Mouse (Mus musculus) forelimb bud, embryonic 11.5 days (tissue): Measurements from ENCODE around the gene Smad5.

ENCODE experiments used
- DNase-seq: peaks from one replicate; pipeline ENCODE4 v3.0.0-alpha.2; 2012; ENCODE audit warnings: low read depth, low spot score

The Smad5 gene

DNA sequence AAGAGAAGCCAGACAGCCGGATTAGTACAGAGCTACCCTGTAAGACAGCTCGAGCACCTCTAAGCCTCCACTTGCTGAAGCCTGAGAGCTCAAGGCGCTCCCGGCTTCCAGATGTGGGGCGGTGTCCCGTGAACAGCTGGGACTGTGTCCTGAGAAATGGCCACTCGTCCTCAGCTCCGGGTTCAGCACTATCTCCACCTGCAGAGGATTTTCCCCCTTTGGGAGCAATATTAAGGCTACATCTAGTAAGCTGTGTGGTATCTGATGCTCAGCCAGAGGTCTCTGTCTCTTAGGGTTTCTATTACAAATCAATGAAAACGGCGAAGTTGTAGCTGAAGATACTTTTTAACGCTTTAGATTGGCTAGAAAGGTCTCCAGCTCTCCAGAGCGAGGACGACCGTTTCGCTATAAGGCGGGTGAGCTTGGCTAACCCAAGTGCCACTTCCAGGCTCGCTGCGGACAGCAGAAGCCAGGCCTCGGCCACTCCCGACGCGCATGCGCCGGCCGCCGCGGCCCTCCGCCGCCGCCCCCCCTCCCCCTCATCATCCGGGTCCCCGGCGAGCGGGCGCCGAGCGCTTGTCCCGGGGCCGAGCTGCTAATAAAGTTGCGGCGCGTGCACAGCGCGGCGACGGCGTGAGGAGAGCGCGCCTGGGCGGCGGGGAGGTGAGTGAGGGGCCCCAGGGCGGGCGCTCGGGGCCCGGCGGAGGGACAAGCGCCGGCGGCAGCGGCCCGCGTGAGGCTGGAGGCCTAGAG lies at the start of gene Smad5:
Smad5 (plus strand) TSS at position 542 of the 753 bp plus-strand sequence.
- DNase-seq = peak; percentile 90

DNA sequence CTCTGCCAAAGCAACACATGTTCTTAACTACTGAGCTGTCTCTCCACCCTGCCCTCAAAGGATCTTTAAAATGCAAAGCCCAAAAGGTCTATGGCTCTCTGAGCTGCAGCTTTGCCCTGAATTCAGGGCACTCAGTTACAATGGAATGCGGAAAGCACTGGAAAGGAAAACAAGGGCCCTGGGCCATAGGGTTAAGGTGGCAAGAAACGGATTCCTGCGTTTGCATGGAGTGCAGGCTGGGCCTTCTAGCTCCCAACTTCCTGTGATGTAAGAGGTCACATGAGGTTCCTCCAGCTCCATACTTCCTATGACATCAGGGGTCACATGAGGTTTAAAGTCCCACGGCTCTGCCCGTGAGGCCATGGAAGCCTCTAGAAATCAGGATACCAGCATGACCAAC lies 48.6 kb upstream of the Smad5 start:
- DNase-seq = no peak

DNA sequence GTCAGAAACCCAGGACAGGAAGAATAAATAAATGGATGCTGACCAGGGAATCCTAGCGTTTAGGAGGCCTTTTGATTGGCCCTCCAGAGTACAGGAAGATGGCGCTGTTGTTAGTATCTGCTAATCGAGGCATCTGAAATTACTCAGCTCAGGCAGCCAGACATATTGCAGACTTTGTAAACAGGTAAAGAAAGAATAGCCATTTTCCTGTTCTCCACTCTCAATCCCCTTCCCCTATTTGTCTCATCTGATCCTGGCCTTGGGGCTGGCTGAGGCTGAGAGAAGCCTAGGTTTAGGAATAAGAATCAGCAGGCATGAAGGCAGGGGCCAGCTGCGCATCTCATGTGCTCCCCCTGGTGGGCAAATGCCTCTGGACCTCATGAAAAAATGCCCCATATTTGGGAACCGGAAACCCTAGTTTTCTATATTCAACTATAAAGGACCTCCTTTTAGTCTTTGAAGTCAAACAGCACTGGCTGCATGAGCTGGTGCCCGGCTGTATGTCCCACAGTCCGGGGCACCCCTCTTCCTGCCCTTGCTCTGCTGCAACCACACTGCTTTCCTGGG lies 44.8 kb upstream of the Smad5 start:
- DNase-seq = peak; percentile 82

- no peak for DNase-seq
Measured at GRCm38 (mm10) chr13:56658931-56659330, 43.9 kb upstream of the Smad5 start.

DNA sequence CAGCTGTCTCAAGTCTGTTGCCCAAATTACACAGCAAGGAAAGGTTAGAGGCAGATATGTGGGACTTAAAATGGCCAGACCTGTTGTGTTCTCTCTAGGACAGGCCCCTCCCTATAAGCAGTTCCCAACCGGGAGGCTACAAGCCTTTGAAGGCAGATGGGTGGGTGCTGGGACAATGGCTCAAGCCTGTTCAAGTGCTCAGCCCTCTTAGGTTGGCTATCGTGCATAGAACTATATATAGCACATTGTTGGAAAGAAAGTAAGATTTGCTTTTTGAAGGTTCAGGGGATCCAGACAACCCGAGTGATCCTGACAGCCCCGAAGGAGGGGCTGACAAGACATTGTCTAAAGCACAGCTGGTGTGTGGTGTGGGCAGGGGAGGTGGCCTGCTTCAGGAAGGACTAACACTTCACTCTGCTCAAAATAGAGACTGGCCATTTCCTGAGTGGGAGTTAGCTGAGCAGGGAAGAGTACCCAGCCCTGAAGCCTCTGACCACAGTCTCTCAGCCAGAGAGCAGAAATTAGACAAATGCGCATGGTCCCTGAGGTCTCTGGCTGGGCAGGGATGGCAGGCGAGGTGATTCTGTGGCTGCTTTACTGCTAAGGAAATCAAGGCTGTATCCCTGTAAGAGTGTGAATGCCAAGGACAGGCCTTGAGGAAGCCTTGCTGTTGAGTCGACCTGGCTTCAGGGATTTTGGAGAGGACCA lies 40.7 kb upstream of the Smad5 start:
- DNase-seq = no peak

- no peak for DNase-seq
Measured at GRCm38 (mm10) chr13:56664256-56665170, 38.3 kb upstream of the Smad5 start.

- no peak for DNase-seq
Measured at GRCm38 (mm10) chr13:56671206-56671605, 31.6 kb upstream of the Smad5 start.

GRCm38 (mm10) chr13:56677731-56678130 lies 25.1 kb upstream of the Smad5 start:
- no peak for DNase-seq

DNA sequence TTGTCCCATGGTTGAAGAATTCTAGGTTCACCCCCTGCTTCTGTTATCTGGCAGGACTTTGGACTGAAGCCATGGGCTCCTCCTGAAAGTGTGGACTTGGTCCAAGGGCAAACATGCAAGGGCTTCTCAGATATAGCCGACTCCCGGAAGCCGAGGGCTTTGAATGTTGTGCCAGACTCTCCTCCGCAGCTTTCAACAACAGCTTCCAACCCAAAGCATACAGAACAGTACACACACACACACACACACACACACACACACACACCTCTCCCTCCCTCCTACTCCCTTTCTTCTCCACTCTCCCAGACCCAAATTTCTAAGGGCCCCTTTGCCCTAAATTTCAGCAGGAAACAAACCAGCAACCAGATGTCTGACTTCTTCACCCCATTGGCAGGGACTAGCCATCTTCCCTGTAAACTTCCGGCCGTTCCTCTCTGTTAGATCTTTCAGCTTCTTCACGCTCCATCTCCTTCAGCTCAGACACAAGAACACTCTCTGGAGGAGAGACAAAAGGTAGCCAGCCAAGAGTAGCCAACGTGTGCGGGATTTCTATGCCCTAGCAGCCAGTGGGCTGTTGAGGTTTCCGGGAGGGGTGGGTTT lies 24.5 kb upstream of the Smad5 start:
- DNase-seq = no peak

DNA sequence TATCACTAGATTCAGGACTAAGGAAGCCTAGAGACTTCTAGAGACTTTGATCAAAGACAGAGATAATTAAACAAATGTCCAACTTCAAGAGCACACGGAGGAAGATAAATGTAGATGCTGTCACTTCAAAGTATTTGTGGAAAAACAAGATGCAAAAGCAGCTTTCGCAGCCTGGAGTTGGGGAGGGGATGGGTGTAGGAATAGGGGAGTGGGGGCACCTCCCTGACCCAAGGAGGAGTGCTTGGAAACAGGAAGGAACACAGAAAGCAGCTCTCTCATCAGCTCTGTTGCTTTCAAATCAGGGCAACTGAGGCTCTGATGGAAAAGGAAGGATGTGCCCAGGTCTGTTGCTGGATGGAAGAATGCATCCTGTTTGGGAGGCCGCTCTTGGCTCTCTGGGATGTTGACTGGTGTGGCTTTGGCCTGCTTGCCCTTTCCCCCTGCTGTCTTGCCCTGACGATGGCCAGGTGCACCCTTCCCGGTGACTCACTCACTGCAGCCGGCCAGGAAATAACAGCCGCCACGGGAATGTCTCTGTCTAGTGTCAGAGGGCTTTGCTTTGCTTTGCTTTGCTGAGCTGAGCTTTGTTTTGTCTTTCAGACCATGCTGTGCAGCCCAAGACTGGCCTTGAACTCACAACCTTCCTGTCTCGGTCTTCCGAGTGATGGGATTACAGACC lies 23.8 kb upstream of the Smad5 start:
- no peak for DNase-seq

DNA sequence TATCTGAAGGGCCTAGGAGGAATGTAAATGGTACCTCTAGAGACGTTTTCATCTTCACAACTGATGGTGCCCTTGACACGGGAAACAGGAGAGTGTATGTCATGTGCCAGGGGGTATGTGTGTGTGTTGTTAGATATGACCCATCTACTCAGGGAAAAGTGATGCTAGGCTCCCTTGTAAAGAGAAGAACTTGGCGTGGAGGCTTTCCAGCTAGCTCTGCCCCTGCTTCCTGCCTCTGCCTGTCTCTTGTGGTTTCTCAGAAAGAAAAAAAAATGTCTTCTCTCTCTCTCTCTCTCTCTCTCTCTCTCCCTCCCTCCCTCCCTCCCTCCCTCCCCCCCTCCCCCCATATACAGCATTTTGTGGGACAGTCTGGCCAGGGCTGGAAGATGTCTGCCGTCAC lies 20.9 kb upstream of the Smad5 start:
- DNase-seq = no peak

DNA sequence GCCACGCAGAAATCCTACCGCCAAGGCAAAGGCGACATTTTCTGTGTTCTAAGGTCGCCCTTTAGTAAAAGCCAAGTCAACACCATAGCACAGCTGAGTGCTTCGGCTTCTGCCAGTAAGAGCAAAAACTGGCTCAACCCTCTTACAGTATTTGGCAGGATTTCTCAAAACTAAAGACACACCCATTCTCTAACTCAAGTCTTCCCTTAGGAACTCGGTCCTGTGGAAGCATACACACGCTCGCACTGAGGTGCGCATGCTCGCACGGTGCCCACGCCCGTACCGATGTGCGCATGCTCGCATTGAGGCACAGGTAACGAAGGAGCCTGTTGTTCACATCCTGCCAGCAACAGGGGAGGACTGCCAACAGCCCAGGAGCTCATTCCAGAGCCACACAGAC lies 20.5 kb upstream of the Smad5 start:
- DNase-seq = no peak

DNA sequence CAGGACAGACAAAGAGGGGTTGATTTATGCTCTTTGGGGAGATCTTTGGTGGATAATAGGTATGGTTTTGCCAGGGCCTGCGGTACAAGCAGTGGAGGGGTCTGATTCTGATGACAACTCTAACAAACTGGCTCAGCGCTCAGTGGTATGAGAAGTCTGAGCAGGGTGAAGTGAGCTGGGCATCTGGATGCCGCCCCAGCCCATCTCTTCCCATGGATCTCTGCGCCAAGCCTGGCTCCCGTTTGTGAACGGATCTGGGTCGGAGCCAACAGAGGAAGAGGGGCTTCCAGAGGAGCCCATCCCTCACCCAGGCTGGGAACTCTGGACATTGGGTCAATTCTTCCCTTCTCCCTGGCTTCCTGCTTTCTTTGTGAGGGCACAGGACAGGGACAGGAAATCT lies 19.5 kb upstream of the Smad5 start:
- no peak for DNase-seq

DNA sequence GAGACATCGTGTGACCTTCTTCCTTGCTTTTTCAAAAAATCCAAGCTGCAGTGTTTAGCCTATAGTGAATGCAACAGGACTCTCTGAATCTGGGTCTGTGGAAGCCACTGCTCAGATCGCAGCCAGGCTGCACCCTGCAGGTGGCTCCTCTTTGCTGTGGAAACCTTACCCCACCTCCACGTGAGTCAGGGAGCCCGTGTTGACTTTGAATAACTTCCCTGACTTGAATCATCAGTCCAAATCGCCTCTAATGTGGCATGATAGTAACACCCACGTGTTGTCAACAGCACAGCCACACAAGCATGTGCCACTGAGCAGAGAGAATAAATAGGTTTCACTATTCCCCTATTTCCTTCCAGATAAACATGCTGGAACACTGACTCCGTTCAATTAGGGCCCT lies 10.8 kb upstream of the Smad5 start:
- no peak for DNase-seq

- no peak for DNase-seq
Measured at GRCm38 (mm10) chr13:56692644-56693043, 10.2 kb upstream of the Smad5 start.

DNA sequence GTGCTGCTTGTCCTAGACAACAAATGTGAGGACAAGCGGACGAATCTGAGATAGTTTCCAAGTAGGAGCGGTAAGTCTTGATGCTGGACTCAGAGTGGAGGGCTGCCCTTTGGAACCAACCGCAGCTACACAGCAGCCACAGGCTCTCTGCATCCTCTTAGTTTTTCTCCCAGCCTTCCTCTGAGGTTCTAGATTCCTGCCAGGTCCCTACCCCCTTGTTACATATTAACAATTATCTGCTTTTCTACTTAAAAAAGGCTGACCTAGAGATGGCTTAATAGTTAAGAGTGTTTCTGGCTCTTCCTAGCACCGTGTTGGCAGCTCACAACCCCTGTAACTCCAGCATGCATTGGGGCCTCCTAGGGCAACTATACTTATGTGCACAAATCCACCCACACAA lies 7.1 kb upstream of the Smad5 start:
- no peak for DNase-seq

DNA sequence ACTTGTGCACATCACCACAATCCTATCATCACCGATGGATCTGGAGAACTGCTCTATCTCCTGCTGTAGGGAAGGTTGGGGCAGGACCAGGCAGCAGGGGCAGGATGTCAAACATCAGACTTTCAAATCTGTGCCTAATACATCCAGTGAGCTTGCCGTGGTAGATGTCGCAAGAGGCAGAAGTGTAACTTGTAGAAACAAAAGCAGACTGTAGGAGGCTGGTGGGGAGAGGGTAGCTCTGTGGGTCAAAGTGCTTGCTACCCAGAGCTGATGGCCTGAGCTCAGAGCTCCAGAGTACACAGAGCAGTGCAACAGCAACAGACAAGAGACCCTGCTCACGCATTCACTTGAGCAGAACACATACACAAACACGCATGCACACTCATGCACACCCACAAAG lies 6.1 kb upstream of the Smad5 start:
- no peak for DNase-seq

GRCm38 (mm10) chr13:56697171-56697570 lies 5.6 kb upstream of the Smad5 start:
- DNase-seq = no peak

DNA sequence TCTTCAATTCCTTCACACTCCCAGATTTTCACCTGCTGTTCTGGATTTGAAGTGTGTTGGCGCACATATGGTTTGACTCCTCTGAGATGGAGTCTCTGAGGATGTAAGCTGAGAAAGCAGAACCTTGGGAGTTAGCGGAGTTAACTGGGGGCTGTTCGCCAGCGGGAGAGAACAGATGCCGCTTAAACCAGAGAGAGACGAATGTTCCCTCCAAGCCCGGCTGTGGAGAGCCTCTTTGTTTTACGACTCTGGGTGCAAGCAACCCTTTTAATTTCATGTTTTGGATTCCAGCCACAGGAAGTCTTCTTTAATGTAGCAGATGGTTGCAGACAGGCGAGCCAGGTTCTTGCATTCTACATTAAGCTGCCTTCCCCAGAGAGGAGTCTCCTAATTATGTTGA lies 4.4 kb upstream of the Smad5 start:
- DNase-seq = peak; percentile 75

GRCm38 (mm10) chr13:56699370-56699769 lies 3.4 kb upstream of the Smad5 start:
- no peak for DNase-seq

- DNase-seq = no peak
Measured at GRCm38 (mm10) chr13:56700981-56701380, 1.8 kb upstream of the Smad5 start.
